Mouse (Mus musculus) limb, embryonic 14.5 days (tissue): Measurements from ENCODE around the gene Acer1. TPM values are rescaled to one million over a fixed set of nuclear protein-coding genes. Genes with fewer than 3 reads are reported as not detected.
"Not testable (repeated sequence)": the region's sequence is repeated elsewhere in the genome, so short reads cannot be mapped to it uniquely, and the experiment has no call there.

Source experiments
- ATAC-seq: fragments of 200-750 bp; cut with Nextera tagmentation; 2 replicates; pipeline ENCODE4 v1.8.0; 2017; ENCODE audit warnings: low read depth, moderate number of reproducible peaks, moderate TSS enrichment; ENCODE audit not compliant: low FRiP score
- DNase-seq: peaks from one replicate; pipeline ENCODE4 v3.0.0-alpha.2; 2015; ENCODE audit warnings: low spot score
- H3K27ac ChIP-seq: fragments of 300-500 bp; sonication (generic); replicated peaks from 2 replicates; pipeline ENCODE4 v1.5.1; 2014; ENCODE audit warnings: low read depth, mild to moderate bottlenecking, low read length, moderate library complexity, mixed read lengths
- H3K27me3 ChIP-seq: fragments of 300-500 bp; sonication (generic); 2 replicates; pipeline ENCODE4 v1.6.1; 2014; ENCODE audit warnings: low read length, mixed read lengths; ENCODE audit not compliant: control insufficient read depth, insufficient read depth
- H3K36me3 ChIP-seq: fragments of 300-500 bp; sonication (generic); 2 replicates; pipeline ENCODE4 v1.6.1; 2014; ENCODE audit warnings: mild to moderate bottlenecking, low read length, moderate library complexity, mixed read lengths; ENCODE audit not compliant: control insufficient read depth, insufficient read depth
- H3K4me1 ChIP-seq: fragments of 300-500 bp; sonication (generic); 2 replicates; pipeline ENCODE4 v1.6.1; 2014; ENCODE audit warnings: antibody characterized with exemption, low read length, mixed read lengths; ENCODE audit not compliant: control insufficient read depth, insufficient read depth
- H3K4me2 ChIP-seq: fragments of 300-500 bp; sonication (generic); replicated peaks from 2 replicates; pipeline ENCODE4 v1.6.1; 2014; ENCODE audit warnings: low read depth, mild to moderate bottlenecking, low read length, moderate library complexity; ENCODE audit not compliant: severe bottlenecking
- H3K4me3 ChIP-seq: fragments of 300-500 bp; sonication (generic); replicated peaks from 2 replicates; pipeline ENCODE4 v1.5.1; 2014; ENCODE audit warnings: low read length
- H3K9ac ChIP-seq: fragments of 300-500 bp; sonication (generic); 2 replicates; pipeline ENCODE4 v1.6.1; 2014; ENCODE audit warnings: mild to moderate bottlenecking, low read depth, low read length, moderate library complexity; ENCODE audit not compliant: severe bottlenecking
- H3K9me3 ChIP-seq: fragments of 300-500 bp; sonication (generic); 2 replicates; pipeline ENCODE4 v1.6.1; 2016; ENCODE audit warnings: low read length; ENCODE audit not compliant: control insufficient read depth
- POLR2A ChIP-seq: fragments of 200-500 bp; IDR thresholded peaks from 2 replicates; pipeline ENCODE4 v1.8.0; 2012; ENCODE audit warnings: inconsistent platforms, mild to moderate bottlenecking, moderate library complexity, borderline replicate concordance; ENCODE audit not compliant: insufficient read depth, insufficient read length; ENCODE audit errors: extremely low read depth
- WGBS: fragments of 180-500 bp; shearing (Covaris S2); extraction: QIAGEN DNeasy Blood & Tissue Kit; methylation state at CpG from one replicate; pipeline ENCODE4 v1.1.7; 2014; 5-methylcytosine and 5-hydroxymethylcytosine counted together
- polyA plus RNA-seq, 2 experiments: library from polyadenylated mRNA; depleted of rRNA in 1 of 2; stranded (reverse) in 1 of 2; unstranded in 1 of 2; fragments of >200 nt; fragmentation: Nextera tagmentation in 1 of 2; extraction: Ambion mirVana in 1 of 2; gene quantifications; 2 replicates each; pipeline versions ENCODE4 v1.2.1 to v1.2.3; 2012 to 2014

Gene Acer1
- polyA plus RNA-seq, 2 experiments = 1.5 to 5.6 TPM

- peaks cover 75% of the 10 kb centered on the region for H3K36me3 ChIP-seq
- H3K9me3 ChIP-seq = no peaks in the 10 kb centered on the region
- H3K4me3 ChIP-seq = no peak overlapping the region
- H3K27ac ChIP-seq = no peak overlapping the region
- no peaks in the 10 kb centered on the region for H3K4me1 ChIP-seq
- H3K27me3 ChIP-seq = no peaks in the 10 kb centered on the region
- DNase-seq (no peak), ATAC-seq (no peak)
- no peak overlapping the region for H3K9ac ChIP-seq
- no peak overlapping the region for H3K4me2 ChIP-seq
- no peak for TF ChIP-seq POLR2A
Measured at GRCm38 (mm10) chr17:56913444-56913843, 68.5 kb downstream of the Acer1 start.

DNA sequence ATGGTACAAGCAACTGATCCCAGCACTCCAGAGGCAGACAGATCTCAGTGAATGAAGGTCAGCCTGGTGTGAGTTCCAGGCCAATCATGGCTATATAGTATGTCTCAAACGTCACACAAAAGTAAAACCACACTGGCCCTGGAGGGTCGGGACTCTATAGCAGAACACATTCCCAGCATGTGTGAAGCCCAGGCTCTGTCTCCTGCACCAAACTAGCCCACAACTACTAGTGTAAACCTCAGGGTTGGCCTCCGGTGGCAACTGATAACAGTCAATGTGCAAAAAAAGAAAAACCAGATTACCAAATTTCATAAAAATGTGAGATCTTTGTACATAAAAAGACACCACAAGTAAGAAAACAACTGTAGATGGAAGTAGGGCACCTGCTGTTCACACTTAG, 68.9 kb downstream of the Acer1 start:
- ATAC-seq (no peak), DNase-seq (no peak)
- Histone ChIP-seq H3K4me1 (no peaks in the 10 kb centered on the region), H3K9ac (no peak overlapping the region), H3K4me3 (no peak overlapping the region), H3K4me2 (no peak overlapping the region), H3K27me3 (no peaks in the 10 kb centered on the region), H3K9me3 (no peaks in the 10 kb centered on the region), H3K36me3 (peaks cover 75% of the 10 kb centered on the region), H3K27ac (no peak overlapping the region)
- WGBS = 88% methylated on average over 3 of the region's 3 CpGs
- TF ChIP-seq POLR2A = no peak

- not testable (repeated sequence) for H3K9me3 ChIP-seq, H3K9ac ChIP-seq, H3K4me1 ChIP-seq, H3K27me3 ChIP-seq, ATAC-seq, H3K27ac ChIP-seq, H3K4me3 ChIP-seq, H3K4me2 ChIP-seq, DNase-seq
- H3K36me3 ChIP-seq = peaks cover 66% of the 10 kb centered on the region
- 86% methylated on average over 2 of the region's 2 CpGs for WGBS
Measured at GRCm38 (mm10) chr17:56909764-56910163, 72.2 kb downstream of the Acer1 start.

- WGBS = 68% methylated on average over 9 of the region's 9 CpGs
- no peak overlapping the region for H3K27ac ChIP-seq
Measured at GRCm38 (mm10) chr17:56907887-56908286, 74.0 kb downstream of the Acer1 start.

DNA sequence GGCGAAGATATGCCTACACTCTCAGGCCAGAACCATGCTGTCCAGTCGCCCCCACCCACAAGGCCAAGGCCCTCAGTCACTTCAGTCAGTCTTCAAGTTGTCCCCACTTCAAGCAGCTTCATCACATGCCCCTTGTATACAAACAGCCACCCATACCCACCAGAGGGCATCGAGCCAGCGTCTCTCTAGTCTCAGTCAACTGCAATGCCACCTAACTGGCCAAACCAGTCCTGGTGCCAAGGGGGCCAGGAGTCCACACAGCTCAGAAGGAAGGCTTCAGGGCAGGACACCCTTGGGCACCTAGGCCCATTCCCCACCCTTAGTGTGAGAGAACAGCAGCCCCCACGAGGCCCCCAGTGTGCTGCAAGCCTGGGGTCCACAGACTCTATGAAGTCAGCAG, 74.8 kb downstream of the Acer1 start:
- no peak for TF ChIP-seq POLR2A
- Histone ChIP-seq H3K4me2 (no peak overlapping the region), H3K36me3 (peaks cover 61% of the 10 kb centered on the region), H3K27ac (no peak overlapping the region), H3K27me3 (no peaks in the 10 kb centered on the region), H3K9ac (no peak overlapping the region), H3K4me1 (no peaks in the 10 kb centered on the region), H3K4me3 (no peak overlapping the region), H3K9me3 (no peaks in the 10 kb centered on the region)
- ATAC-seq = no peak
- DNase-seq = no peak
- WGBS = 91% methylated on average over 5 of the region's 5 CpGs

More at GRCm38 (mm10) chr17:56907887-56908286, 74.0 kb downstream of the Acer1 start:
- no peaks in the 10 kb centered on the region for H3K4me1 ChIP-seq
- H3K36me3 ChIP-seq = peaks cover 63% of the 10 kb centered on the region
- H3K4me3 ChIP-seq = no peak overlapping the region
- no peaks in the 10 kb centered on the region for H3K27me3 ChIP-seq
- no peak overlapping the region for H3K4me2 ChIP-seq
- DNase-seq (no peak), ATAC-seq (no peak)
- TF ChIP-seq POLR2A = no peak
- no peaks in the 10 kb centered on the region for H3K9me3 ChIP-seq
- H3K9ac ChIP-seq = no peak overlapping the region

GRCm38 (mm10) chr17:56906166-56906565, 75.8 kb downstream of the Acer1 start:
- Histone ChIP-seq H3K4me2 (no peak overlapping the region), H3K9me3 (no peaks in the 10 kb centered on the region), H3K4me1 (no peaks in the 10 kb centered on the region), H3K27ac (no peak overlapping the region), H3K4me3 (no peak overlapping the region), H3K27me3 (no peaks in the 10 kb centered on the region), H3K9ac (no peak overlapping the region), H3K36me3 (peaks cover 62% of the 10 kb centered on the region)
- DNase-seq (no peak), ATAC-seq (no peak)
- 94% methylated on average over 3 of the region's 3 CpGs for WGBS
- TF ChIP-seq POLR2A = no peak

Other genes starting within 250 kb of the Acer1 start
- 24.1 and 36.7 TPM in 2 replicates for gene Nrtn, start 224.6 kb downstream of the Acer1 start, polyA plus RNA-seq (2012; rRNA removed)
- 31.9 and 36.5 TPM in 2 replicates for gene Nrtn, start 224.6 kb downstream of the Acer1 start, polyA plus RNA-seq (2014; fragmentation: Nextera tagmentation; extraction: Ambion mirVana)
- gene Dus3l, start 217.4 kb downstream of the Acer1 start, polyA plus RNA-seq (2012; rRNA removed) = 107 and 144 TPM in 2 replicates
- gene Dus3l, start 217.4 kb downstream of the Acer1 start, polyA plus RNA-seq (2014; fragmentation: Nextera tagmentation; extraction: Ambion mirVana) = 43.6 and 44.4 TPM in 2 replicates
- gene Prr22, start 211.9 kb downstream of the Acer1 start, polyA plus RNA-seq (2012; rRNA removed) = 4.5 and 5.0 TPM in 2 replicates
- gene Prr22, start 211.9 kb downstream of the Acer1 start, polyA plus RNA-seq (2014; fragmentation: Nextera tagmentation; extraction: Ambion mirVana) = 0.58 and 0.97 TPM in 2 replicates
- gene Rfx2, start 151.1 kb downstream of the Acer1 start, polyA plus RNA-seq (2012; rRNA removed) = 8.2 and 12.1 TPM in 2 replicates
- gene Rfx2, start 151.1 kb downstream of the Acer1 start, polyA plus RNA-seq (2014; fragmentation: Nextera tagmentation; extraction: Ambion mirVana) = 4.2 and 4.5 TPM in 2 replicates
- 0.03 TPM in 1 of 2 replicates, not detected in the other for gene Acsbg2, start 107.7 kb downstream of the Acer1 start, polyA plus RNA-seq (2012; rRNA removed)
- gene Acsbg2, start 107.7 kb downstream of the Acer1 start, polyA plus RNA-seq (2014; fragmentation: Nextera tagmentation; extraction: Ambion mirVana) = not detected in 2 replicates
- gene 1700061G19Rik, start 106.6 kb downstream of the Acer1 start, polyA plus RNA-seq (2012; rRNA removed) = 0.03 and 0.08 TPM in 2 replicates
- 0.26 TPM in 2 replicates for gene 1700061G19Rik, start 106.6 kb downstream of the Acer1 start, polyA plus RNA-seq (2014; fragmentation: Nextera tagmentation; extraction: Ambion mirVana)
- gene Mllt1, start 46.7 kb downstream of the Acer1 start, polyA plus RNA-seq (2012; rRNA removed) = 98.3 and 132 TPM in 2 replicates
- gene Mllt1, start 46.7 kb downstream of the Acer1 start, polyA plus RNA-seq (2014; fragmentation: Nextera tagmentation; extraction: Ambion mirVana) = 34.5 and 36.3 TPM in 2 replicates
- gene Clpp, start 8.2 kb upstream of the Acer1 start, polyA plus RNA-seq (2012; rRNA removed) = 139 and 177 TPM in 2 replicates
- 150 and 155 TPM in 2 replicates for gene Clpp, start 8.2 kb upstream of the Acer1 start, polyA plus RNA-seq (2014; fragmentation: Nextera tagmentation; extraction: Ambion mirVana)
- 25.1 and 33.9 TPM in 2 replicates for gene Alkbh7, start 15.2 kb upstream of the Acer1 start, polyA plus RNA-seq (2012; rRNA removed)
- gene Alkbh7, start 15.2 kb upstream of the Acer1 start, polyA plus RNA-seq (2014; fragmentation: Nextera tagmentation; extraction: Ambion mirVana) = 40.6 and 41.8 TPM in 2 replicates
- gene Pspn, start 17.9 kb upstream of the Acer1 start, polyA plus RNA-seq (2012; rRNA removed) = not detected in 2 replicates
- not detected in 2 replicates for gene Pspn, start 17.9 kb upstream of the Acer1 start, polyA plus RNA-seq (2014; fragmentation: Nextera tagmentation; extraction: Ambion mirVana)
- gene Gtf2f1, start 29.2 kb upstream of the Acer1 start, polyA plus RNA-seq (2012; rRNA removed) = 37.4 and 68.5 TPM in 2 replicates
- 54.1 and 60.1 TPM in 2 replicates for gene Gtf2f1, start 29.2 kb upstream of the Acer1 start, polyA plus RNA-seq (2014; fragmentation: Nextera tagmentation; extraction: Ambion mirVana)
- 0.05 TPM in 1 of 2 replicates, not detected in the other for gene Gm17949, start 29.3 kb upstream of the Acer1 start, polyA plus RNA-seq (2012; rRNA removed)
- 0.22 and 0.26 TPM in 2 replicates for gene Gm17949, start 29.3 kb upstream of the Acer1 start, polyA plus RNA-seq (2014; fragmentation: Nextera tagmentation; extraction: Ambion mirVana)
- 115 and 151 TPM in 2 replicates for gene Khsrp, start 49.4 kb upstream of the Acer1 start, polyA plus RNA-seq (2012; rRNA removed)
- gene Khsrp, start 49.4 kb upstream of the Acer1 start, polyA plus RNA-seq (2014; fragmentation: Nextera tagmentation; extraction: Ambion mirVana) = 49.5 and 56.6 TPM in 2 replicates
- 0.13 and 0.18 TPM in 2 replicates for gene Slc25a41, start 59.5 kb upstream of the Acer1 start, polyA plus RNA-seq (2012; rRNA removed)
- gene Slc25a41, start 59.5 kb upstream of the Acer1 start, polyA plus RNA-seq (2014; fragmentation: Nextera tagmentation; extraction: Ambion mirVana) = 0.17 and 0.26 TPM in 2 replicates
- gene Crb3, start 77.0 kb upstream of the Acer1 start, polyA plus RNA-seq (2012; rRNA removed) = 5.5 and 6.6 TPM in 2 replicates
- 4.6 and 8.3 TPM in 2 replicates for gene Crb3, start 77.0 kb upstream of the Acer1 start, polyA plus RNA-seq (2014; fragmentation: Nextera tagmentation; extraction: Ambion mirVana)
- 26.3 and 32.9 TPM in 2 replicates for gene Slc25a23, start 77.7 kb upstream of the Acer1 start, polyA plus RNA-seq (2012; rRNA removed)
- 5.7 and 8.3 TPM in 2 replicates for gene Slc25a23, start 77.7 kb upstream of the Acer1 start, polyA plus RNA-seq (2014; fragmentation: Nextera tagmentation; extraction: Ambion mirVana)
- gene Dennd1c, start 96.4 kb upstream of the Acer1 start, polyA plus RNA-seq (2012; rRNA removed) = 2.0 and 2.5 TPM in 2 replicates
- gene Dennd1c, start 96.4 kb upstream of the Acer1 start, polyA plus RNA-seq (2014; fragmentation: Nextera tagmentation; extraction: Ambion mirVana) = 0.97 and 1.9 TPM in 2 replicates
- 10.3 and 14.2 TPM in 2 replicates for gene Tubb4a, start 105.7 kb upstream of the Acer1 start, polyA plus RNA-seq (2012; rRNA removed)
- gene Tubb4a, start 105.7 kb upstream of the Acer1 start, polyA plus RNA-seq (2014; fragmentation: Nextera tagmentation; extraction: Ambion mirVana) = 8.8 and 10.1 TPM in 2 replicates
- 10.6 and 11.3 TPM in 2 replicates for gene Tnfsf9, start 123.2 kb upstream of the Acer1 start, polyA plus RNA-seq (2012; rRNA removed)
- 6.8 and 7.4 TPM in 2 replicates for gene Tnfsf9, start 123.2 kb upstream of the Acer1 start, polyA plus RNA-seq (2014; fragmentation: Nextera tagmentation; extraction: Ambion mirVana)
- not detected in 2 replicates for gene Cd70, start 167.7 kb upstream of the Acer1 start, polyA plus RNA-seq (2012; rRNA removed)
- gene Cd70, start 167.7 kb upstream of the Acer1 start, polyA plus RNA-seq (2014; fragmentation: Nextera tagmentation; extraction: Ambion mirVana) = not detected in 2 replicates
- gene Tnfsf14, start 212.1 kb upstream of the Acer1 start, polyA plus RNA-seq (2012; rRNA removed) = 0.17 and 0.20 TPM in 2 replicates
- not detected in 2 replicates for gene Tnfsf14, start 212.1 kb upstream of the Acer1 start, polyA plus RNA-seq (2014; fragmentation: Nextera tagmentation; extraction: Ambion mirVana)
- gene C3, start 246.0 kb upstream of the Acer1 start, polyA plus RNA-seq (2012; rRNA removed) = 0.85 and 1.6 TPM in 2 replicates
- gene C3, start 246.0 kb upstream of the Acer1 start, polyA plus RNA-seq (2014; fragmentation: Nextera tagmentation; extraction: Ambion mirVana) = 0.46 and 0.52 TPM in 2 replicates